Mouse (Mus musculus): ENCODE measurements around the gene Vps29.

- TF ChIP-seq CTCF (IDR thresholded peaks at IDR 0.05; ENCODE audit: extremely low read depth, insufficient read length, insufficient replicate concordance, low read depth, low read length) (no peak), POLR2A (IDR thresholded peaks at IDR 0.05; ENCODE audit: low read depth, low read length) (no peak)
Observed at GRCm38 (mm10) chr5:122306536-122306935, 47.6 kb upstream of the Vps29 start.
